Mouse (Mus musculus) CH12.LX (cell line): Measurements from ENCODE around the gene Zdhhc8. TPM values are rescaled to one million over a fixed set of nuclear protein-coding genes. Genes with fewer than 3 reads are reported as not detected.

Source experiments
- DNase-seq: peaks from one replicate; pipeline ENCODE4 v3.0.0-alpha.2; 2013; ENCODE audit errors: extremely low read depth
- H3K27ac ChIP-seq: 2 replicates; pipeline ENCODE4 v1.5.1; 2012; ENCODE audit warnings: low read depth, mild to moderate bottlenecking, control low read depth, moderate library complexity; ENCODE audit not compliant: insufficient read depth
- H3K27me3 ChIP-seq: replicated peaks from 2 replicates; pipeline ENCODE3; 2012; ENCODE audit warnings: inconsistent platforms
- H3K36me3 ChIP-seq, 2 experiments: replicated peaks in 1 of 2; 2 replicates each; pipeline versions ENCODE3 to v1.6.1; 2012; ENCODE audit warnings: inconsistent platforms in 1 of 2, low read length in 1 of 2, mild to moderate bottlenecking in 1 of 2, mixed read lengths in 1 of 2, moderate library complexity in 1 of 2; ENCODE audit not compliant: control insufficient read depth in 1 of 2, insufficient read depth in 1 of 2
- H3K4me1 ChIP-seq, 2 experiments: 2 replicates each; pipeline ENCODE4 v1.6.1; 2012; ENCODE audit warnings: inconsistent platforms in 1 of 2, moderate library complexity in 1 of 2; ENCODE audit not compliant: insufficient read depth in 2 of 2, control insufficient read depth in 1 of 2
- H3K4me2 ChIP-seq: 2 replicates; pipeline ENCODE4 v1.6.1; 2012; ENCODE audit warnings: low read depth, mild to moderate bottlenecking, control low read depth; ENCODE audit not compliant: poor library complexity, insufficient read depth, severe bottlenecking
- H3K4me3 ChIP-seq, 3 experiments: fragments of 150-350 bp in 1 of 3; sonication (generic) in 1 of 3; replicated peaks in 1 of 3; 2 replicates each; pipeline versions ENCODE3 to v1.5.1; 2011 to 2012; ENCODE audit warnings: low read depth in 2 of 3, low read length in 2 of 3, mild to moderate bottlenecking in 2 of 3, moderate library complexity in 2 of 3, control low read depth in 1 of 3, improper control_type of control experiment in 1 of 3, inconsistent platforms in 1 of 3, mixed read lengths in 1 of 3; ENCODE audit not compliant: poor library complexity in 1 of 3
- H3K79me2 ChIP-seq: replicated peaks from 2 replicates; pipeline ENCODE4 v1.6.1; 2012; ENCODE audit warnings: mild to moderate bottlenecking, moderate library complexity; ENCODE audit not compliant: control insufficient read depth, poor library complexity, insufficient read depth, severe bottlenecking; ENCODE audit errors: extremely low read depth
- H3K9ac ChIP-seq: 2 replicates; pipeline ENCODE4 v1.6.1; 2012; ENCODE audit warnings: low read depth, mild to moderate bottlenecking, control low read depth, moderate library complexity; ENCODE audit not compliant: insufficient read depth
- H3K9me3 ChIP-seq: replicated peaks from 2 replicates; pipeline ENCODE3; 2012; ENCODE audit warnings: low read length, inconsistent platforms, mixed read lengths
- CHD2 ChIP-seq: IDR thresholded peaks from 2 replicates; pipeline ENCODE4 v1.6.1; 2011; ENCODE audit warnings: low read length, improper control_type of control experiment
- CTCF ChIP-seq, 2 experiments: IDR thresholded peaks in 1 of 2; conservative IDR thresholded peaks in 1 of 2; 2 replicates each; pipeline ENCODE4 v1.5.1; 2011 to 2012; ENCODE audit warnings: low read depth in 2 of 2, low read length in 2 of 2, improper control_type of control experiment in 1 of 2, inconsistent platforms in 1 of 2, mild to moderate bottlenecking in 1 of 2, moderate library complexity in 1 of 2
- E2F4 ChIP-seq: IDR thresholded peaks from 2 replicates; pipeline ENCODE4 v1.6.1; 2011; ENCODE audit warnings: low read depth, low read length, improper control_type of control experiment; ENCODE audit not compliant: insufficient replicate concordance
- ELF1 ChIP-seq: IDR thresholded peaks from 2 replicates; pipeline ENCODE4 v1.6.1; 2014; ENCODE audit warnings: low read depth, mild to moderate bottlenecking, inconsistent platforms, low read length, improper control_type of control experiment
- EP300 ChIP-seq: IDR thresholded peaks from 2 replicates; pipeline ENCODE4 v1.6.1; 2011; ENCODE audit warnings: low read length, improper control_type of control experiment
- ETS1 ChIP-seq: conservative IDR thresholded peaks from 2 replicates; pipeline ENCODE4 v1.6.1; 2012; ENCODE audit warnings: low read depth, mild to moderate bottlenecking, inconsistent platforms, low read length, improper control_type of control experiment, moderate library complexity
- GABPA ChIP-seq: IDR thresholded peaks from 2 replicates; pipeline ENCODE4 v1.6.1; 2012; ENCODE audit warnings: low read depth, low read length, improper control_type of control experiment, inconsistent platforms; ENCODE audit not compliant: insufficient replicate concordance
- IRF4 ChIP-seq: IDR thresholded peaks from 2 replicates; pipeline ENCODE4 v1.6.1; 2014; ENCODE audit warnings: low read depth, mild to moderate bottlenecking, inconsistent platforms, low read length, improper control_type of control experiment
- JUN ChIP-seq: IDR thresholded peaks from 2 replicates; pipeline ENCODE4 v1.6.1; 2011; ENCODE audit warnings: low read depth, mild to moderate bottlenecking, low read length, improper control_type of control experiment, moderate library complexity; ENCODE audit not compliant: insufficient read depth
- JUND ChIP-seq: conservative IDR thresholded peaks from 2 replicates; pipeline ENCODE4 v1.6.1; 2011; ENCODE audit warnings: low read depth, low read length, improper control_type of control experiment
- MAX ChIP-seq: IDR thresholded peaks from 2 replicates; pipeline ENCODE4 v1.6.1; 2011; ENCODE audit warnings: low read length, improper control_type of control experiment
- MAZ ChIP-seq: IDR thresholded peaks from 2 replicates; pipeline ENCODE4 v1.6.1; 2012; ENCODE audit warnings: low read depth, mild to moderate bottlenecking, inconsistent platforms, low read length, improper control_type of control experiment, moderate library complexity
- MEF2A ChIP-seq: IDR thresholded peaks from 2 replicates; pipeline ENCODE4 v1.6.1; 2014; ENCODE audit warnings: low read depth, mild to moderate bottlenecking, inconsistent platforms, low read length, improper control_type of control experiment, borderline replicate concordance
- MXI1 ChIP-seq: IDR thresholded peaks from 2 replicates; pipeline ENCODE4 v1.6.1; 2011; ENCODE audit warnings: mild to moderate bottlenecking, low read depth, low read length, improper control_type of control experiment
- MYC ChIP-seq: IDR thresholded peaks from 2 replicates; pipeline ENCODE4 v1.6.1; 2011; ENCODE audit warnings: low read depth, mild to moderate bottlenecking, improper control_type of control experiment, low read length
- PAX5 ChIP-seq: IDR thresholded peaks from 2 replicates; pipeline ENCODE4 v1.6.1; 2012; ENCODE audit warnings: low read length, inconsistent platforms, mixed read lengths
- POLR2A ChIP-seq: IDR thresholded peaks from 2 replicates; pipeline ENCODE4 v1.6.1; 2011; ENCODE audit warnings: low read depth, mild to moderate bottlenecking, improper control_type of control experiment, low read length
- POLR2AphosphoS2 ChIP-seq: IDR thresholded peaks from 2 replicates; pipeline ENCODE4 v1.6.1; 2011; ENCODE audit warnings: low read depth, low read length, improper control_type of control experiment
- SIN3A ChIP-seq: IDR thresholded peaks from 2 replicates; pipeline ENCODE4 v1.6.1; 2012; ENCODE audit warnings: low read length, improper control_type of control experiment, inconsistent platforms
- SMC3 ChIP-seq: IDR thresholded peaks from 2 replicates; pipeline ENCODE4 v1.6.1; 2011; ENCODE audit warnings: low read depth, low read length, improper control_type of control experiment
- TBP ChIP-seq: conservative IDR thresholded peaks from 2 replicates; pipeline ENCODE4 v1.6.1; 2011; ENCODE audit warnings: low read depth, low read length, improper control_type of control experiment
- TCF12 ChIP-seq: IDR thresholded peaks from 2 replicates; pipeline ENCODE4 v1.6.1; 2014; ENCODE audit warnings: low read depth, mild to moderate bottlenecking, inconsistent platforms, low read length, improper control_type of control experiment
- USF1 ChIP-seq: IDR thresholded peaks from 2 replicates; pipeline ENCODE4 v1.6.1; 2014; ENCODE audit warnings: low read depth, mild to moderate bottlenecking, inconsistent platforms, low read length, improper control_type of control experiment
- ZC3H11A ChIP-seq: IDR thresholded peaks from 2 replicates; pipeline ENCODE4 v1.6.1; 2012; ENCODE audit warnings: low read depth, mild to moderate bottlenecking, inconsistent platforms, low read length, improper control_type of control experiment
- ZKSCAN1 ChIP-seq: IDR thresholded peaks from 2 replicates; pipeline ENCODE4 v1.6.1; 2012; ENCODE audit warnings: low read depth, inconsistent platforms, low read length, improper control_type of control experiment, borderline replicate concordance
- ZMIZ1 ChIP-seq: IDR thresholded peaks from 2 replicates; pipeline ENCODE4 v1.6.1; 2012; ENCODE audit warnings: low read depth, mild to moderate bottlenecking, inconsistent platforms, low read length, improper control_type of control experiment
- dilution Hi-C: fragments of 300-500 bp; cut with MboI; formaldehyde crosslinking; loops from 2 replicates; pipeline ENCODE4 v1.14.3; 2020; ENCODE audit warnings: low sequenced_read_pairs; ENCODE audit not compliant: extremely low pct_unique_long_range_greater_than_20kb, extremely low pct_ligation_motif_present
- in situ Hi-C: fragments of 300-500 bp; cut with MboI; formaldehyde crosslinking; loops from 3 replicates; pipeline ENCODE4 v1.14.3; 2019; ENCODE audit warnings: low sequenced_read_pairs, low pct_ligation_motif_present, low pct_unique_long_range_greater_than_20kb, mixed read lengths
- polyA plus RNA-seq: library from polyadenylated mRNA; unstranded; fragments of >175 nt; gene quantifications from 2 replicates; pipeline ENCODE4 v1.2.1, GENCODE M21; 2012; ENCODE audit warnings: low read depth; ENCODE audit not compliant: insufficient read length
- total RNA-seq, 2 experiments: library from RNA; depleted of rRNA; stranded (reverse); fragments of 300-350 nt in 1 of 2; fragments of >200 nt in 1 of 2; gene quantifications; 2 replicates each; pipeline ENCODE4 v1.2.3; 2012 to 2014

Gene Zdhhc8
- total and polyA plus RNA-seq, 3 experiments = 3.2 to 15.2 (median 10.3) TPM

GRCm38 (mm10) chr16:18191006-18191405 is 43.9 kb downstream of the Zdhhc8 start:
- no peak overlapping the region for H3K4me3 ChIP-seq
- no peak overlapping the region for H3K4me2 ChIP-seq
- TF ChIP-seq IRF4 (no peak), CTCF (conservative IDR thresholded peaks at IDR 0.05 in 1 of 2, IDR thresholded peaks at IDR 0.05 in 1 of 2; ENCODE audit: low read depth in 2 of 2, low read length in 2 of 2) (no peak), MEF2A (no peak), SMC3 (no peak), ZMIZ1 (no peak), GABPA (no peak), JUN (no peak), POLR2AphosphoS2 (no peak), USF1 (no peak), E2F4 (no peak), EP300 (no peak), ZC3H11A (no peak), ZKSCAN1 (no peak), TCF12 (no peak), ELF1 (no peak), MAX (no peak), TBP (no peak)
- TF ChIP-seq, all 38 proteins: peak for 0
- H3K9me3 ChIP-seq = peaks cover 5% of the 10 kb centered on the region
- peaks cover 8 to 12% of the 10 kb centered on the region in 2 experiments; a peak in 3 of 4 replicates for H3K4me1 ChIP-seq
- in situ Hi-C loops = no loop called here
- no peaks in the 10 kb centered on the region for H3K36me3 ChIP-seq
- H3K79me2 ChIP-seq = no peaks in the 10 kb centered on the region
- no peak overlapping the region for H3K9ac ChIP-seq
- H3K27ac ChIP-seq = no peak overlapping the region
- peaks cover 90% of the 10 kb centered on the region for H3K27me3 ChIP-seq
- dilution Hi-C loops = no loop called here
- no peak for DNase-seq

GRCm38 (mm10) chr16:18187221-18187620 is 47.7 kb downstream of the Zdhhc8 start:
- H3K27ac ChIP-seq = no peak overlapping the region
- H3K79me2 ChIP-seq = no peaks in the 10 kb centered on the region
- dilution Hi-C loops = no loop called here
- DNase-seq = no peak
- no peak overlapping the region for H3K9ac ChIP-seq
- peaks cover 93% of the 10 kb centered on the region for H3K27me3 ChIP-seq
- H3K4me2 ChIP-seq = no peak overlapping the region
- H3K9me3 ChIP-seq = peaks cover 5% of the 10 kb centered on the region
- no peak for TF ChIP-seq CHD2
- no peak for TF ChIP-seq PAX5
- TF ChIP-seq POLR2A = no peak
- TF ChIP-seq ZKSCAN1 = no peak
- TF ChIP-seq TCF12 = no peak
- no peak for TF ChIP-seq SMC3
- no peak for TF ChIP-seq MXI1
- no peak for TF ChIP-seq JUND
- no peak for TF ChIP-seq IRF4
- TF ChIP-seq MEF2A = no peak
- no peak for TF ChIP-seq ZC3H11A
- no peak for TF ChIP-seq MAZ
- TF ChIP-seq MYC = no peak
- no peak for TF ChIP-seq GABPA
- no peak for TF ChIP-seq ELF1
- TF ChIP-seq SIN3A = no peak
- TF ChIP-seq E2F4 = no peak
- TF ChIP-seq POLR2AphosphoS2 = no peak
- no peak for TF ChIP-seq ETS1
- H3K36me3 ChIP-seq = no peaks in the 10 kb centered on the region
- H3K4me1 ChIP-seq = no peaks in the 10 kb centered on the region
- H3K4me3 ChIP-seq = no peak overlapping the region
- in situ Hi-C loops = no loop called here
